32 mouse cellular contexts compared by ENCODE assay signal in genomic region chr1:154823098-154823497, GRCm38 (mm10).
A peak's percentile ranks its signal among the peaks of the same experiment; 100 is the strongest.
DNase-seq lines count a peak whose midpoint lies in the region; ATAC-seq and TF ChIP-seq lines count a peak whose summit lies in the region.
"Had no signal": no experiment of that assay in that cellular context is flagged by ENCODE, and none has a peak within 500 bp of the region (broad histone marks: within the 10 kb centered on the region; RNA-seq: fewer than 3 reads in every experiment).

No protein-coding gene starts in this region.

- no peak for TF ChIP-seq CTCF in layer of hippocampus, adult 2 months (conservative IDR thresholded peaks at IDR 0.05)

- no peak overlapping the region for H3K4me3 ChIP-seq in layer of hippocampus, adult 2 months
- H3K4me3 ChIP-seq: embryonic facial prominence, embryonic 13.5 days; forebrain, embryonic 10.5 days; forebrain, embryonic 15.5 days; hindbrain, embryonic 15.5 days; kidney, embryonic 15.5 days; limb, embryonic 13.5 days; liver, embryonic 12.5 days; midbrain, embryonic 15.5 days; myocyte; neural tube, embryonic 12.5 days had no signal

- DNase-seq in layer of hippocampus, adult 2 months (ENCODE audit: low spot score in 2 of 2) = no peak
- DNase-seq in layer of hippocampus, postnatal 14 days (ENCODE audit: low spot score in 2 of 2) = no peak
- DNase-seq in A20 (ENCODE audit: low read depth, low spot score) = peak; percentile 77
- no peak for DNase-seq in cerebellum, adult 11-12 months
- DNase-seq in urinary bladder, adult 18-20 months (ENCODE audit: low spot score in 2 of 2) = no peak
- no peak for DNase-seq in cerebellum, postnatal 25 days
- DNase-seq: adrenal gland, postnatal 25 days; cerebellum, adult 9-10 months; gastrocnemius, postnatal 25 days; heart, adult 18-20 months; heart, postnatal 4 days; kidney, adult 18-20 months; kidney, postnatal 25 days; lung, adult 18-20 months; lung, postnatal 4 days; spleen, adult 18-20 months; thymus, adult 18-20 months; thymus, postnatal 25 days had no signal

- ATAC-seq in granulocyte monocyte progenitor cell, adult 5-6 weeks (replicated peaks; ENCODE audit: poor library complexity, severe bottlenecking) = peak; percentile 97
- peak; percentile 86 for ATAC-seq in neutrophil, adult 5-6 weeks (ENCODE audit: extremely low read depth, insufficient number of reproducible peaks, low FRiP score, poor library complexity, severe bottlenecking)
- ATAC-seq: forebrain, embryonic 15.5 days; liver, embryonic 12.5 days; lung, postnatal 0 days; midbrain, embryonic 15.5 days had no signal

- peak overlapping the region; percentile 86; the same call in 1 of the 2 replicates for H3K27ac ChIP-seq in layer of hippocampus, adult 2 months
- H3K27ac ChIP-seq: embryonic facial prominence, embryonic 13.5 days; forebrain, embryonic 10.5 days; hindbrain, embryonic 15.5 days; kidney, embryonic 15.5 days; limb, embryonic 13.5 days; liver, embryonic 12.5 days; midbrain, embryonic 15.5 days; neural tube, embryonic 12.5 days; stomach, postnatal 0 days had no signal
